Mouse (Mus musculus) forebrain, postnatal 0 days (tissue): ENCODE measurements around the gene Dusp28. TPM values are rescaled to one million over a fixed set of nuclear protein-coding genes. Genes with fewer than 3 reads are reported as not detected.
A peak's percentile ranks its signal among the peaks of the same experiment; 100 is the strongest.

Experiments used
- ATAC-seq: fragments of 200-750 bp; cut with Nextera tagmentation; 2 replicates; pipeline ENCODE4 v1.8.0; 2017; ENCODE audit warnings: mild to moderate bottlenecking, moderate library complexity
- DNase-seq: peaks from one replicate; pipeline ENCODE4 v3.0.0-alpha.2; 2015
- H3K27ac ChIP-seq: fragments of 300-500 bp; sonication (generic); 2 replicates; pipeline ENCODE4 v1.5.1; 2014; ENCODE audit warnings: low read depth, mild to moderate bottlenecking, antibody characterized with exemption, low read length, moderate library complexity, mixed read lengths
- H3K27me3 ChIP-seq: fragments of 300-500 bp; sonication (generic); 2 replicates; pipeline ENCODE4 v1.6.1; 2014; ENCODE audit warnings: mild to moderate bottlenecking, low read length, mixed read lengths; ENCODE audit not compliant: insufficient read depth
- H3K36me3 ChIP-seq: fragments of 300-500 bp; sonication (generic); 2 replicates; pipeline ENCODE4 v1.6.1; 2014; ENCODE audit warnings: mild to moderate bottlenecking, moderate library complexity; ENCODE audit not compliant: insufficient read depth
- H3K4me1 ChIP-seq: fragments of 300-500 bp; sonication (generic); 2 replicates; pipeline ENCODE4 v1.6.1; 2014; ENCODE audit warnings: antibody characterized with exemption; ENCODE audit not compliant: insufficient read depth
- H3K4me2 ChIP-seq: fragments of 300-500 bp; sonication (generic); 2 replicates; pipeline ENCODE4 v1.6.1; 2014; ENCODE audit warnings: low read depth, mild to moderate bottlenecking, moderate library complexity
- H3K4me3 ChIP-seq: fragments of 300-500 bp; sonication (generic); 2 replicates; pipeline ENCODE4 v1.5.1; 2014; ENCODE audit warnings: low read depth, low read length, mixed read lengths
- H3K9ac ChIP-seq: fragments of 300-500 bp; sonication (generic); 2 replicates; pipeline ENCODE4 v1.6.1; 2014; ENCODE audit warnings: mild to moderate bottlenecking
- H3K9me3 ChIP-seq: fragments of 300-500 bp; sonication (generic); 2 replicates; pipeline ENCODE4 v1.6.1; 2016; ENCODE audit warnings: low read length
- CTCF ChIP-seq: sonication (generic); IDR thresholded peaks from 2 replicates; pipeline ENCODE4 v1.5.1; 2016; ENCODE audit warnings: antibody characterized with exemption, control low read depth, low read depth
- WGBS: fragments of 180-500 bp; shearing (Covaris S2); extraction: QIAGEN DNeasy Blood & Tissue Kit; methylation state at CpG from one replicate; pipeline ENCODE4 v1.1.7; 2014; 5-methylcytosine and 5-hydroxymethylcytosine counted together
- polyA plus RNA-seq: library from polyadenylated mRNA; unstranded; fragments of >200 nt; fragmentation: Nextera tagmentation; extraction: Ambion mirVana; gene quantifications from 2 replicates; pipeline ENCODE4 v1.2.1, GENCODE M21; 2015
- total RNA-seq: library from RNA; depleted of rRNA; stranded (reverse); fragments of >200 nt; gene quantifications from 2 replicates; pipeline ENCODE4 v1.2.3, GENCODE M21; 2014; rRNA removed

Dusp28 gene
- total RNA-seq (17.4 and 25.7 TPM in 2 replicates), polyA plus RNA-seq (22.3 and 24.0 TPM in 2 replicates)

GRCm38 (mm10) chr1:92906779-92907631 lies at the start of gene Dusp28:
Gene Dusp28, plus strand, starts transcription at chr1:92906981.
- Histone ChIP-seq H3K4me3 (peak within 1 kb of the TSS; percentile 66), H3K27ac (peak within 1 kb of the TSS; percentile 89), H3K9ac (peak within 1 kb of the TSS; percentile 76), H3K4me1 (peaks cover 19% of the 10 kb centered on the region), H3K4me2 (peak within 1 kb of the TSS; percentile 87), H3K9me3 (no peaks in the 10 kb centered on the region), H3K27me3 (no peaks in the 10 kb centered on the region), H3K36me3 (no peaks in the 10 kb centered on the region)
- peak; percentile 74 for TF ChIP-seq CTCF
- peak; percentile 87 for DNase-seq
- ATAC-seq: peak; percentile 76
- WGBS: under 1% methylated on average over 78 of the region's 81 CpGs

GRCm38 (mm10) chr1:92861503-92861902 lies 45.3 kb upstream of the Dusp28 start:
- H3K4me2 ChIP-seq: no peak overlapping the region
- H3K9me3 ChIP-seq: no peaks in the 10 kb centered on the region
- no peak for TF ChIP-seq CTCF
- 71% methylated on average over 6 of the region's 6 CpGs for WGBS
- H3K27me3 ChIP-seq: no peaks in the 10 kb centered on the region
- H3K27ac ChIP-seq: no peak overlapping the region
- H3K4me1 ChIP-seq: no peaks in the 10 kb centered on the region
- peaks cover 39% of the 10 kb centered on the region for H3K36me3 ChIP-seq
- no peak overlapping the region for H3K9ac ChIP-seq
- H3K4me3 ChIP-seq: no peak overlapping the region
- ATAC-seq (no peak), DNase-seq (peak; percentile 43)

GRCm38 (mm10) chr1:92863268-92863667 lies 43.5 kb upstream of the Dusp28 start:
- no peak for TF ChIP-seq CTCF
- Histone ChIP-seq H3K27me3 (no peaks in the 10 kb centered on the region), H3K4me1 (no peaks in the 10 kb centered on the region), H3K36me3 (peaks cover 22% of the 10 kb centered on the region), H3K27ac (no peak overlapping the region), H3K4me3 (no peak overlapping the region), H3K9ac (no peak overlapping the region), H3K9me3 (no peaks in the 10 kb centered on the region), H3K4me2 (no peak overlapping the region)
- no peak for DNase-seq
- no peak for ATAC-seq
- WGBS: 83% methylated on average over 4 of the region's 4 CpGs

- 56% methylated on average over 2 of the region's 2 CpGs for WGBS
- Histone ChIP-seq H3K9me3 (no peaks in the 10 kb centered on the region), H3K4me3 (no peak overlapping the region), H3K9ac (no peak overlapping the region), H3K27me3 (no peaks in the 10 kb centered on the region), H3K4me1 (no peaks in the 10 kb centered on the region), H3K36me3 (no peaks in the 10 kb centered on the region; the same call in 1 of the 2 replicates), H3K27ac (no peak overlapping the region), H3K4me2 (no peak overlapping the region)
- ATAC-seq: no peak
- no peak for DNase-seq
- no peak for TF ChIP-seq CTCF
Measured at GRCm38 (mm10) chr1:92866170-92866569, 40.6 kb upstream of the Dusp28 start.

GRCm38 (mm10) chr1:92869985-92870384 lies 36.8 kb upstream of the Dusp28 start:
- H3K4me2 ChIP-seq: no peak overlapping the region
- H3K4me3 ChIP-seq: no peak overlapping the region
- no peaks in the 10 kb centered on the region for H3K27me3 ChIP-seq
- H3K9me3 ChIP-seq: no peaks in the 10 kb centered on the region
- TF ChIP-seq CTCF: no peak
- no peak overlapping the region for H3K9ac ChIP-seq
- no peaks in the 10 kb centered on the region for H3K36me3 ChIP-seq
- ATAC-seq (no peak), DNase-seq (no peak)
- 71% methylated on average over 2 of the region's 2 CpGs for WGBS
- no peak overlapping the region for H3K27ac ChIP-seq
- H3K4me1 ChIP-seq: no peaks in the 10 kb centered on the region

- no peak for TF ChIP-seq CTCF
- H3K4me3 ChIP-seq: no peak overlapping the region
- H3K9me3 ChIP-seq: no peaks in the 10 kb centered on the region
- DNase-seq (no peak), ATAC-seq (no peak)
- no peaks in the 10 kb centered on the region for H3K36me3 ChIP-seq
- no peaks in the 10 kb centered on the region for H3K4me1 ChIP-seq
- WGBS: 88% methylated on average over 7 of the region's 7 CpGs
- H3K4me2 ChIP-seq: no peak overlapping the region
- H3K27me3 ChIP-seq: no peaks in the 10 kb centered on the region
- H3K27ac ChIP-seq: no peak overlapping the region
- no peak overlapping the region for H3K9ac ChIP-seq
Measured at GRCm38 (mm10) chr1:92872666-92873065, 34.1 kb upstream of the Dusp28 start.

- ATAC-seq (no peak), DNase-seq (no peak)
- TF ChIP-seq CTCF: no peak
Measured at GRCm38 (mm10) chr1:92874011-92874410, 32.8 kb upstream of the Dusp28 start.

More at GRCm38 (mm10) chr1:92874011-92874410, 32.8 kb upstream of the Dusp28 start:
- Histone ChIP-seq H3K4me1 (0 out of 2 replicates have a peak, but pooled peaks cover under 1% of the 10 kb centered on the region), H3K27me3 (no peaks in the 10 kb centered on the region), H3K4me2 (no peak overlapping the region), H3K9me3 (no peaks in the 10 kb centered on the region), H3K36me3 (no peaks in the 10 kb centered on the region), H3K27ac (no peak overlapping the region), H3K9ac (no peak overlapping the region), H3K4me3 (no peak overlapping the region)
- WGBS: 49% methylated on average over 3 of the region's 3 CpGs
